Mouse (Mus musculus) thymus, postnatal 0 days (tissue): ENCODE measurements around the gene Ulk2. TPM values are rescaled to one million over a fixed set of nuclear protein-coding genes. Genes with fewer than 3 reads are reported as not detected.
A peak's percentile ranks its signal among the peaks of the same experiment; 100 is the strongest.

Source experiments
- DNase-seq: peaks from one replicate; pipeline ENCODE4 v3.0.0-alpha.2; 2015; ENCODE audit warnings: low spot score
- polyA plus RNA-seq: library from polyadenylated mRNA; unstranded; fragments of >200 nt; fragmentation: Nextera tagmentation; extraction: Ambion mirVana; gene quantifications from 2 replicates; pipeline ENCODE4 v1.2.1, GENCODE M21; 2015

Gene Ulk2
- polyA plus RNA-seq, 1 experiment from 2014 or later: 7.9 TPM

DNA sequence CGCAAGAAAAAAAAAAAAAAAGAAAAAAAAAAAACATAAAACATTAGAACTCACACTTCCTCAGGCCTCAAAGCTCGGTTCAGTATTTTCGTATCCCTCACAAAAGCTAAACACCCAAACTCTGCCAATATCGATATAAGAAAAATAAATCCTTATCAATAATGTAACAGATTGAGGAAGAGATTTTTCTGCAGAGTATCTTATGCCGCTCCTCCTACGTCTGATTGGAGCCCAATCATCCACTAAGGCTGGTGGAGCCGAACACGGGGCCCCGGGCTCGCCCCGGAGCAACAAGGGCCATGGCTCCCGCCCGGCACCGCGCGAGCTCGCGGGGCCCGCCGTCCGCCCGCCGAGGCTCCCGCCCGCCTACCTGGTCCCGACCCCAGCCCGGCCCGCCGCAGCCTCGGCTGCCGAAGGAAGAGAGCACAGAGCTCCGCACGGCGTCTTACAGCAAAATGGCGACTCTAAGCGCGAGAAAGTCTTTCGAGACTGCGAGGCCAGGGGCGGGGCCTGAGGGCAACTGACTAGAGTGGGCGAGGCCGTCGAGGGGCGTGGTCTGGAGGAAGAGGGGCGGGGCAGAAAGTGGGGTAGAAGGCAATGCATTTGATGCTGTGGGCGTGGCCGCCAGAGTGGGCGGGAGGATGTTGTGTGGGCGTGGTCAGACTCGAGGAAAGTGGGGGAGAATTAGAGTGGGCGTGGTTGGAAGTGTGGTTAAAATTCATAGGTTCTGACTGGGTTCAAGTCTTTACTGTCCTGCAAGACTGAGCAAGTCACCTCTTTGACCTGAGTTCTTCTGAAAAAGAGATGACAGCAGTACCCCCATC is 93.1 kb downstream of the Ulk2 start, which contains the start of gene Prpsap2:
TSS of gene Prpsap2 (minus strand) at position 505 of the 824 bp plus-strand sequence.
- peak; percentile 99 for DNase-seq

DNA sequence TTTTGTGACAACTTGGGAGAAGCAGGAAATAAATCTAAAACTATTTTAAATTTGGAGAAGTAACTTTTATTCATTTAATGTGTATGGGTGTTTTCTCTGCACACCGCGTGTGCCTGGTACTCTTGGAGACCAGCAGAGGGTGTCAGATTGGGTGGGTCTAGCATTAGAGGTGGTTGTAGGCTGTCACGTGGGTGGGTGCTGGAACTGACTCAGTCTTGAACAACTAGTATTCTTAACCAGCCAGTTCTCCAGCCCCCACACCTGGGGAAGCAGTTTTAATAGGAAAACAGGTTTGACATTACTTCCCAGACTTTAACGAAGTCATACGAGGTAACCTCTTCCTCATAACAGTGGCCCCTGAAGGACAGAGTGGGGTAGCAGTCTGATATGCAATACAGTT is 94.4 kb downstream of the Ulk2 start:
- peak; percentile 55 for DNase-seq

DNA sequence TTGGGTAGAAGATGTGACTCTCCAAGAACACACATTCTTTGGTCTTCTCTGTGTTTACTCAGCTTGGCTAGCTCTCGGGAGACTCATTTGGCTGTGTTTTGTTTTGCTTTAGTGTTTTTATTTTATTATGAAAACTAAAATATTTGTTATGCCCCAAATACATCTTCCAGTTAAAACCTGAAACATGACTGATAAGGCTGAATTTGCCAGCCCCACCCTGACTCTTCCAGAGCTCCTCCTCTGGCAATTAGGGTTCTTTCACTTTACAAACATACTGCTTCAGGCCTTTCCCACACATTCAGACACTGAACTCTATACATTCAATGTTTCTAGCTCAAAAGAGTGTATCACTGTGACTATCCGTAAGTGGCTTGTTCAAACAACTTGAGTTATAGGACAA is 97.7 kb downstream of the Ulk2 start:
- no peak for DNase-seq

DNA sequence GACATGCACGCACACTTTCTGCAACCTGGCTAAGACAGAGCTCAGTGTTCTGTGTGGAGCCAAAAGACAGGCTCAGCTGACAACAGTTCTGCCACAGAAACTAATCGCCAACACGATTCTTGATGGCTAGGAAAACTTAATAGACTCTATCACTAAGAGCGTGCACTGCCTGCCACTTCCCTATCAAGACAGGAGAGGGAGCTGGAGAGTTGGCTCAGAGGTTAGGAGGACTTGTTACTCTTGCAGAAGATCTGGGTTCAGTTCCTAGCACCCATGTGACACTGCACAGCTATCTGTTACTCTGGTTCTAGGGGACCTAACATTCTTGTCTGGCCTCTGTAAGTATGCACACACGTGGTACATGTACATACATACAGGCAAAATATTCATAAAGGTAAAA is 103.3 kb downstream of the Ulk2 start:
- DNase-seq: peak; percentile 41

DNA sequence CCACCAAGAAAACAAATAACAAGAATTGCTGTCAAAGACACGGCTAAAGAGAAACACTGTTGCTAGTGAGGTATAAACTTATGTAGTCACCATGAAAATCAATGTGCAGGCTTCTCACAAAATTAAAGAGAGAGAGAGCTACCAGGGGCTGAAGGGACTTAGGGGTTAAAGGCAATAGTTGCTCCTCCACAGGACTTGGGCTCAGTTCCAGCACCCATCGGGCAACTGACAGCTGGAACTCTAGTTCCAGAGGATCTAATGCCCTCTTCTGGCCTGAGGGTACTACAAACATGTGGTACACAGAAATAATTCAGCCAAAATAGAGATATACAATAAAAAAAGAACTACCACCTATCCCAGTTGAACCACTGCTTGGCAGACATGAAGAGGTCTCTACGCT is 107.7 kb downstream of the Ulk2 start:
- no peak for DNase-seq

DNA sequence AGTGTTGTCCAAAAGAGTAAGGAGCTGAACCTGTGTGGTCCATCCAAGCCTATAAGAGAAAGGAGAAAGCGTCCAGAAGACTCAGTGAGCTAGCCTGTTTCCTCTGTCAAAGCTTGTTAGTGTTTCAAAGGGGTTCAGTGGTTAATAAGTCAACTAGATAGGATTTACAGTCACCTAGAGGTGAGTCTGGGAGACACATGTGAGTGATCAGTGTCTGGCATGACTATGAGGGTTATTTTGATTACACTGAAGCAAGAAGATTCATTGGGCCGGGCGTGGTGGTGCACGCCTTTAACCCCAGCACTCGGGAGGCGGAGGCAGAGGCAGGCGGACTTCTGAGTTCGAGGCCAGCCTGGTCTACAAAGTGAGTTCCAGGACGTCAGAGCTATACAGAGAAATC is 109.1 kb downstream of the Ulk2 start:
- DNase-seq: no peak

DNA sequence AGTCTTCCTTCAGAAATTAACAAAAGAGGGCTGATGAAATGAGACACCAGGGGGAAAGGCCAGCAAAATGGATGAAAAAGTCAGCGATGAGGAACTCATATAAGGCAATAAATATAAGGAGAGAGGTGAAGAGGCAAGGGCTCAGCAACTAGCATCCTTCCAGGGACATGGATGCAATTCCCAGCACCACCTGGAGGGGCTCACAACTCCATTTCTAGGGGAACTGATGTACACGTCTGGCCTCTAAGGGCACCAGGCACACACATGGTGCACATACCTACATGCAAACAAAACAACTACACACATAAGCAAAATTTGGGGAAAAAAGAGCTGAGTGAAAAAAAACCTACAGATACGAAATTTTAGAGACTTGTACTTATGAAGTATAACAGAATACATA is 110.4 kb downstream of the Ulk2 start:
- DNase-seq: no peak

DNA sequence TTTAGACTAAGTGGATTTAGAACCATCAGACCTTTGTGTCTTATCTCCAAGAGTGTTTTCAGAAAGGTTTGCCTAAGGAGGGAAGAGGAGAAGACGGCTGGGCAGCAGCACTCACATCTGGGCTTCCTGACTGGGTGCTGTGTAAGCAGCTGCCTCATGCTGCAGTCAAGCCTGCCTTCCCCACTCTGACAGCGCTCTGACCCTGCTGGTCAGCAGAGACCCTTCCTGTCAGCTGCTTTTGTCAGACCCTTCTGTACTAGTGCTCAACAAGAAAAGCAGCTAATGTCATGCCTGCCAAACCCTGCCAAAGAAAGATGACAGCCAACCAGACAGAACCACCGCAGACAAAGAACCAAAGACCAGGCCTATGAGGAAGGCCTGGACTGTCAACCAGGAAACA is 111.1 kb downstream of the Ulk2 start:
- no peak for DNase-seq

DNA sequence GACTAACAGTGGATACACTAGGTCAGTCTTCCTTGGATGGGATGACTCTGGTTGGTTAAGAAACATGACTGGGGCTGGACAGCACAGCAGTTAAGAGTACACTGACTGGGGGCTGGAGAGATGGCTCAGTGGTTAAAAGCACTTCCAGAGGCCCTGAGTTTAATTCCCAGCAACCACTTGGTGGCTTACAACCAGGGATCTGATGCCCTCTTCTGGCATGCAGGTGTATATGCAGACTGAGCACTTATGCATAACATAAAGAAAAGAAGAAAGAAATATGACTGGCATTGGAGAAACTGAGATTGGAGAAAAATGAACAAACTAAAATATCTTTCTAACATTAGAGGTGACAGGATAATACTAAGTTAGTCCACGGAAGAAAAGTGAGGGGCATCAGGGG is 114.4 kb downstream of the Ulk2 start:
- DNase-seq: no peak

DNA sequence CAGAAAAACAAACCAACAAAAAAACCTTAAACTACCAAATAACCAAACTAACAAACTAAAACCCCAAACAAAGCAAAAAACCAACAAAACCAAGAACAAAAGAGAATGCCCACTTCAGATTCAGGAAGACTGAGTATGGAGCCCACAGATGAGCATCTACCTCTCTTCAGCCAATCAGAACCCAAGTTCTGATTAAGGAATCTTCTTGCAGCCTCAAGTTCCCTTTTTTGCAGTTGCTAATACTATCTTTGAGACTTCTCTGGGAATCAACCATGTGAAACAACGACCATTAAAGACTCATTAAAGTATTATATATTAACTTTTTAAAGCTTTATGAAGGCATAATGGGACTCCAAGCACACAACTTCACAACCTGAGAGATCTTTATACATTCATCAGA is 117.6 kb downstream of the Ulk2 start:
- DNase-seq: no peak

DNA sequence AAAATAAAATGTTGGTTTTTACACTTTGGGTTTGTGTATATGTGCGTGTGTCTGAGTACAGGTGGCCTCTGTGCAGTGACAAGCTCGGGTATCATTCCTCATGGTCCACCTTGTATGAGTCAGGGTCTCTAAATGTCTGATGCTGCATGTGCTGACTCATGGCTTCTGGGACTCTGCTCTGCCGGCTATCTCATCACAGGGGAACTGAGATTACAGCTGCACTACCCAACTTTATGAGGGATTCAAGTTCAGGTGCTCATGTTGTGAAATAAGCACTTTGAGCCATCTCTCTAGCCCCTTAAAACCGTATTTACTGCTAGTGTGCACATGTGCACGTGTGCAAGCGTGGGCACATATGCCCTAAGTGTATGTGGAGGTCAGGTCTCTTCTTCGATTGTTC is 122.2 kb downstream of the Ulk2 start:
- no peak for DNase-seq

DNA sequence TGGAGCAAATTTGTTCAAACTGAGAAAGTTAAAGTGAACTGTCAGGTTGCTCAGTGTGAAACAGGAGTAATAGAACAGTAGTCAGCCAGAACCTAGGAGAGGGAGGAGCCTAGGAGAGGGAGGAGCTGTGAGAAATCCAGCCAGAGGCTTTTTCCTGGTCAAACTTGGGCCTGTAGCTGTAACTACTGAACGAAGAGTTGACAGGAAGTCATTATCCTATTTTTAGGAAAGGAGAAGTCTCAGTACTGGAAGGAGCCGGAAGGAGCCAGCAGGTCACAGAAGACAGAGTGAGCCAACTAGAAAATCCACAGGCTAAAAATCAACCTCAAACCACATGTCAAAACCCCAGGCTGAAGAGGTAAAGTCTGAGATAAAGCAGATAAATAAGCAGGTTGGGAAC is 126.8 kb downstream of the Ulk2 start:
- no peak for DNase-seq

Other genes starting within 250 kb of the Ulk2 start
- gene Grap, start 201.8 kb downstream of the Ulk2 start, polyA plus RNA-seq: 59.0 and 88.7 TPM in 2 replicates
- 5.5 and 5.6 TPM in 2 replicates for gene Fam83g, start 171.0 kb downstream of the Ulk2 start, polyA plus RNA-seq
- gene Slc5a10, start 134.2 kb downstream of the Ulk2 start, polyA plus RNA-seq: 0.10 and 0.32 TPM in 2 replicates
- 30.0 and 32.0 TPM in 2 replicates for gene Prpsap2, start 93.0 kb downstream of the Ulk2 start, polyA plus RNA-seq
- 13.0 and 17.5 TPM in 2 replicates for gene Akap10, start 75.2 kb upstream of the Ulk2 start, polyA plus RNA-seq
- 1.7 and 2.1 TPM in 2 replicates for gene Specc1, start 101.7 kb upstream of the Ulk2 start, polyA plus RNA-seq